Mouse (Mus musculus) liver, embryonic 11.5 days (tissue): ENCODE measurements around the gene Nrg4. TPM values are rescaled to one million over a fixed set of nuclear protein-coding genes. Genes with fewer than 3 reads are reported as not detected.

Source experiments
- polyA plus RNA-seq: library from polyadenylated mRNA; unstranded; fragments of >200 nt; fragmentation: Nextera tagmentation; extraction: Ambion mirVana; gene quantifications from 2 replicates; pipeline ENCODE4 v1.2.1, GENCODE M21; 2014

Nrg4 gene
- polyA plus RNA-seq, 1 experiment from 2014 or later = 1.1 TPM

Other genes with a start within 250 kb of the Nrg4 start
- 34.8 and 36.9 TPM in 2 replicates for gene Ube2q2, start 178.0 kb downstream of the Nrg4 start, polyA plus RNA-seq
- gene Fbxo22, start 117.9 kb downstream of the Nrg4 start, polyA plus RNA-seq = 52.0 and 57.9 TPM in 2 replicates
- gene Tmem266, start 69 bp upstream of the Nrg4 start, polyA plus RNA-seq = 0.09 TPM in 1 of 2 replicates, not detected in the other
- gene Etfa, start 185.4 kb upstream of the Nrg4 start, polyA plus RNA-seq = 195 and 217 TPM in 2 replicates
- 2.1 TPM in 2 replicates for gene Isl2, start 211.8 kb upstream of the Nrg4 start, polyA plus RNA-seq